Mouse (Mus musculus): ENCODE results near the gene Olfr935. TPM values are rescaled to one million over a fixed set of nuclear protein-coding genes. Genes with fewer than 3 reads are reported as not detected.

Gene Olfr935
- not detected in 2 replicates for polyA plus RNA-seq (2015; fragmentation: Nextera tagmentation; extraction: Ambion mirVana)

- Histone ChIP-seq H3K36me3 (no peaks in the 10 kb centered on the region), H3K27me3 (no peaks in the 10 kb centered on the region), H3K27ac (no peak within 1 kb of the TSS), H3K4me1 (replicated peaks) (no peaks in the 10 kb centered on the region), H3K4me3 (no peak within 1 kb of the TSS), H3K4me2 (no peak within 1 kb of the TSS), H3K9ac (no peak within 1 kb of the TSS), H3K9me3 (no peaks in the 10 kb centered on the region)
- WGBS, result 73% methylated on average over 2 of the region's 2 CpGs
- no peak for ATAC-seq (ENCODE audit: low FRiP score)
Observed at GRCm38 (mm10) chr9:38999583-38999982, at the start of gene Olfr935. Gene Olfr935 (minus strand): TSS chr9:38999683.

GRCm38 (mm10) chr9:39023277-39023676 lies 23.8 kb upstream of the Olfr935 start, which contains the start of gene Olfr146:
Gene Olfr146 (minus strand): TSS chr9:39023377.
- no peak within 1 kb of the TSS for H3K9ac ChIP-seq
- H3K27me3 ChIP-seq, result no peaks in the 10 kb centered on the region
- no peaks in the 10 kb centered on the region for H3K9me3 ChIP-seq
- no peak within 1 kb of the TSS for H3K4me2 ChIP-seq
- 91% methylated on average over 1 of the region's 1 CpGs for WGBS
- no peaks in the 10 kb centered on the region for H3K4me1 ChIP-seq (replicated peaks)
- H3K4me3 ChIP-seq, result no peak within 1 kb of the TSS
- ATAC-seq (ENCODE audit: low FRiP score), result no peak
- no peak within 1 kb of the TSS for H3K27ac ChIP-seq
- H3K36me3 ChIP-seq, result no peaks in the 10 kb centered on the region

GRCm38 (mm10) chr9:38988215-38988614 lies 11.3 kb downstream of the Olfr935 start, which contains the start of gene Olfr934:
Gene Olfr934 (minus strand): TSS chr9:38988315.
- ATAC-seq (ENCODE audit: low FRiP score), result no peak
- Histone ChIP-seq H3K4me1 (replicated peaks) (no peaks in the 10 kb centered on the region), H3K27me3 (no peaks in the 10 kb centered on the region), H3K27ac (no peak within 1 kb of the TSS), H3K4me2 (no peak within 1 kb of the TSS), H3K9me3 (no peaks in the 10 kb centered on the region), H3K36me3 (no peaks in the 10 kb centered on the region), H3K9ac (no peak within 1 kb of the TSS), H3K4me3 (no peak within 1 kb of the TSS)
- 95% methylated on average over 2 of the region's 2 CpGs for WGBS

GRCm38 (mm10) chr9:38972013-38972412 lies 27.5 kb downstream of the Olfr935 start, which contains the start of gene Olfr933:
Gene Olfr933 (plus strand): TSS chr9:38972313.
- H3K9ac ChIP-seq, result no peak within 1 kb of the TSS
- no peak within 1 kb of the TSS for H3K4me2 ChIP-seq
- H3K9me3 ChIP-seq, result no peaks in the 10 kb centered on the region
- ATAC-seq (ENCODE audit: low FRiP score), result no peak
- WGBS, result 81% methylated on average over 4 of the region's 4 CpGs
- no peaks in the 10 kb centered on the region for H3K4me1 ChIP-seq (replicated peaks)
- no peak within 1 kb of the TSS for H3K27ac ChIP-seq
- no peak within 1 kb of the TSS for H3K4me3 ChIP-seq
- H3K36me3 ChIP-seq, result no peaks in the 10 kb centered on the region
- H3K27me3 ChIP-seq, result no peaks in the 10 kb centered on the region

GRCm38 (mm10) chr9:38954124-38954416 lies 45.4 kb downstream of the Olfr935 start:
- H3K4me1 ChIP-seq (replicated peaks), result no peaks in the 10 kb centered on the region
- WGBS, result 86% methylated on average over 4 of the region's 4 CpGs
- no peaks in the 10 kb centered on the region for H3K9me3 ChIP-seq
- H3K36me3 ChIP-seq, result no peaks in the 10 kb centered on the region
- no peak overlapping the region for H3K4me2 ChIP-seq
- no peak overlapping the region for H3K27ac ChIP-seq
- no peak for ATAC-seq (ENCODE audit: low FRiP score)
- no peaks in the 10 kb centered on the region for H3K27me3 ChIP-seq
- no peak overlapping the region for H3K9ac ChIP-seq
- H3K4me3 ChIP-seq, result no peak overlapping the region

GRCm38 (mm10) chr9:38953401-38954123 lies 45.9 kb downstream of the Olfr935 start:
- H3K4me1 ChIP-seq (replicated peaks), result no peaks in the 10 kb centered on the region
- no peaks in the 10 kb centered on the region for H3K27me3 ChIP-seq
- 85% methylated on average over 7 of the region's 7 CpGs for WGBS
- H3K4me2 ChIP-seq, result no peak overlapping the region
- H3K4me3 ChIP-seq, result no peak overlapping the region
- H3K9me3 ChIP-seq, result no peaks in the 10 kb centered on the region
- H3K36me3 ChIP-seq, result no peaks in the 10 kb centered on the region
- ATAC-seq (ENCODE audit: low FRiP score), result no peak
- H3K27ac ChIP-seq, result no peak overlapping the region
- no peak overlapping the region for H3K9ac ChIP-seq

Small RNA genes within 50 kb of the gene (microRNA-seq; reads per million reads assigned to microRNA genes)
- not detected for gene Gm25529

Other genes starting within 250 kb of the Olfr935 start
- not detected in 2 replicates for gene Olfr920, start 247.4 kb downstream of the Olfr935 start, polyA plus RNA-seq (2015; fragmentation: Nextera tagmentation; extraction: Ambion mirVana)
- gene Olfr921, start 226.6 kb downstream of the Olfr935 start, polyA plus RNA-seq (2015; fragmentation: Nextera tagmentation; extraction: Ambion mirVana), result not detected in 2 replicates
- not detected in 2 replicates for gene Olfr922, start 185.1 kb downstream of the Olfr935 start, polyA plus RNA-seq (2015; fragmentation: Nextera tagmentation; extraction: Ambion mirVana)
- not detected in 2 replicates for gene Olfr923, start 173.1 kb downstream of the Olfr935 start, polyA plus RNA-seq (2015; fragmentation: Nextera tagmentation; extraction: Ambion mirVana)
- gene Olfr924, start 155.2 kb downstream of the Olfr935 start, polyA plus RNA-seq (2015; fragmentation: Nextera tagmentation; extraction: Ambion mirVana), result not detected in 2 replicates
- gene Olfr26, start 144.6 kb downstream of the Olfr935 start, polyA plus RNA-seq (2015; fragmentation: Nextera tagmentation; extraction: Ambion mirVana), result not detected in 2 replicates
- not detected in 2 replicates for gene Olfr926, start 122.6 kb downstream of the Olfr935 start, polyA plus RNA-seq (2015; fragmentation: Nextera tagmentation; extraction: Ambion mirVana)
- not detected in 2 replicates for gene Olfr930, start 69.9 kb downstream of the Olfr935 start, polyA plus RNA-seq (2015; fragmentation: Nextera tagmentation; extraction: Ambion mirVana)
- not detected in 2 replicates for gene Olfr933, start 27.4 kb downstream of the Olfr935 start, polyA plus RNA-seq (2015; fragmentation: Nextera tagmentation; extraction: Ambion mirVana)
- gene Olfr934, start 11.4 kb downstream of the Olfr935 start, polyA plus RNA-seq (2015; fragmentation: Nextera tagmentation; extraction: Ambion mirVana), result not detected in 2 replicates
- gene Olfr146, start 23.7 kb upstream of the Olfr935 start, polyA plus RNA-seq (2015; fragmentation: Nextera tagmentation; extraction: Ambion mirVana), result not detected in 2 replicates
- gene Olfr937, start 65.3 kb upstream of the Olfr935 start, polyA plus RNA-seq (2015; fragmentation: Nextera tagmentation; extraction: Ambion mirVana), result not detected in 2 replicates
- gene Olfr938, start 79.2 kb upstream of the Olfr935 start, polyA plus RNA-seq (2015; fragmentation: Nextera tagmentation; extraction: Ambion mirVana), result not detected in 2 replicates
- not detected in 2 replicates for gene Olfr27, start 128.4 kb upstream of the Olfr935 start, polyA plus RNA-seq (2015; fragmentation: Nextera tagmentation; extraction: Ambion mirVana)
- not detected in 2 replicates for gene Olfr943, start 166.6 kb upstream of the Olfr935 start, polyA plus RNA-seq (2015; fragmentation: Nextera tagmentation; extraction: Ambion mirVana)
- gene Olfr944, start 202.2 kb upstream of the Olfr935 start, polyA plus RNA-seq (2015; fragmentation: Nextera tagmentation; extraction: Ambion mirVana), result not detected in 2 replicates